In genomic region chr16:8348645-8349044, GRCm38 (mm10) we compare ENCODE assay signal across 28 mouse cellular contexts.
DNase-seq lines count a peak whose midpoint lies in the region; ATAC-seq lines count a peak whose summit lies in the region.
"Had no signal": no experiment of that assay in that cellular context is flagged by ENCODE, and none has a peak within 500 bp of the region (broad histone marks: within the 10 kb centered on the region; RNA-seq: fewer than 3 reads in every experiment).

No protein-coding gene starts in this region.

- intact Hi-C loops in heart, postnatal 36 days (cut with DNase I): no loop called here

- peaks cover 29% of the 10 kb centered on the region for H3K4me1 ChIP-seq in limb, embryonic 13.5 days
- H3K4me1 ChIP-seq in limb, embryonic 15.5 days: peaks cover 16% of the 10 kb centered on the region
- H3K4me1 ChIP-seq: embryonic facial prominence, embryonic 13.5 days; liver, embryonic 13.5 days; megakaryocyte, embryonic 14.5 days; midbrain, embryonic 12.5 days; neural tube, embryonic 13.5 days had no signal

- H3K9me3 ChIP-seq in limb, embryonic 13.5 days: no peaks in the 10 kb centered on the region
- no peaks in the 10 kb centered on the region for H3K9me3 ChIP-seq in limb, embryonic 15.5 days
- H3K9me3 ChIP-seq: embryonic facial prominence, embryonic 13.5 days; forebrain, embryonic 10.5 days; liver, embryonic 13.5 days; megakaryocyte, embryonic 14.5 days; midbrain, embryonic 12.5 days; neural tube, embryonic 13.5 days had no signal

- H3K36me3 ChIP-seq in limb, embryonic 13.5 days: no peaks in the 10 kb centered on the region
- H3K36me3 ChIP-seq in limb, embryonic 15.5 days: no peaks in the 10 kb centered on the region
- H3K36me3 ChIP-seq: embryonic facial prominence, embryonic 13.5 days; forebrain, embryonic 10.5 days; liver, embryonic 13.5 days; midbrain, embryonic 12.5 days; neural tube, embryonic 13.5 days had no signal

- H3K4me2 ChIP-seq in limb, embryonic 13.5 days (replicated peaks): peak overlapping the region; percentile 25; the same call in 1 of the 2 replicates
- peak overlapping the region; percentile 7; the same call in 1 of the 2 replicates for H3K4me2 ChIP-seq in limb, embryonic 15.5 days
- H3K4me2 ChIP-seq: embryonic facial prominence, embryonic 13.5 days; liver, embryonic 13.5 days; midbrain, embryonic 12.5 days; neural tube, embryonic 13.5 days had no signal

- peak; percentile 85 for DNase-seq in heart, adult 11 months
- no peak for DNase-seq in heart, postnatal 36 days
- DNase-seq in kidney, postnatal 14 days: peak; percentile 8
- no peak for DNase-seq in kidney, postnatal 25 days
- no peak for DNase-seq in ovary, postnatal 36 days (ENCODE audit: low spot score)
- DNase-seq: adrenal gland, postnatal 10 days; B cell, adult 2 months; gastrocnemius, adult 2 months; gastrocnemius, postnatal 36 days; heart, postnatal 14 days; kidney, adult 8-10 months; liver, embryonic 13.5 days; lung, adult 18-20 months; lung, postnatal 4 days; spleen, adult 18-20 months; thymus, adult 18-20 months; thymus, postnatal 25 days had no signal

- 29% methylated on average over 5 of the region's 5 CpGs for WGBS in limb, embryonic 13.5 days
- 19% methylated on average over 5 of the region's 5 CpGs for WGBS in limb, embryonic 15.5 days

- no peak overlapping the region for H3K4me3 ChIP-seq in limb, embryonic 13.5 days
- no peak overlapping the region for H3K4me3 ChIP-seq in limb, embryonic 15.5 days
- H3K4me3 ChIP-seq: embryonic facial prominence, embryonic 13.5 days; forebrain, embryonic 10.5 days; gastrocnemius, adult 2 months; liver, embryonic 13.5 days; megakaryocyte, embryonic 14.5 days; midbrain, embryonic 12.5 days; myocyte; neural tube, embryonic 13.5 days had no signal

- ATAC-seq in limb, embryonic 13.5 days (ENCODE audit: low FRiP score, low read depth): peak; percentile 68
- no peak for ATAC-seq in limb, embryonic 15.5 days (ENCODE audit: insufficient number of reproducible peaks, low FRiP score, low TSS enrichment, low read depth)
- ATAC-seq: forebrain, embryonic 16.5 days; hindbrain, embryonic 16.5 days; lung, postnatal 0 days had no signal

- peak overlapping the region; percentile 90 for H3K27ac ChIP-seq in limb, embryonic 13.5 days
- peak overlapping the region; percentile 78 for H3K27ac ChIP-seq in limb, embryonic 15.5 days
- H3K27ac ChIP-seq: embryonic facial prominence, embryonic 13.5 days; forebrain, embryonic 10.5 days; gastrocnemius, adult 2 months; liver, embryonic 13.5 days; midbrain, embryonic 12.5 days; neural tube, embryonic 13.5 days had no signal

- no peak overlapping the region for H3K9ac ChIP-seq in limb, embryonic 13.5 days
- H3K9ac ChIP-seq in limb, embryonic 15.5 days: no peak overlapping the region
- H3K9ac ChIP-seq: embryonic facial prominence, embryonic 13.5 days; liver, embryonic 13.5 days; midbrain, embryonic 12.5 days; neural tube, embryonic 13.5 days had no signal

- H3K27me3 ChIP-seq in limb, embryonic 13.5 days: no peaks in the 10 kb centered on the region
- H3K27me3 ChIP-seq in limb, embryonic 15.5 days: no peaks in the 10 kb centered on the region
- H3K27me3 ChIP-seq: embryonic facial prominence, embryonic 13.5 days; liver, embryonic 13.5 days; megakaryocyte, embryonic 14.5 days; midbrain, embryonic 12.5 days; neural tube, embryonic 13.5 days had no signal

Comparison
In these comparisons a context has a peak if more than half of its experiments do, and no peak if none do; other contexts are left out.
1. DNase-seq: peak in heart, adult 11 months (single experiment) and kidney, postnatal 14 days (single experiment); none in heart, postnatal 36 days (0 of 2), kidney, postnatal 25 days (0 of 2) and ovary, postnatal 36 days (single experiment).